Comparison of ENCODE assay signal across 14 mouse cellular contexts in genomic region chr10:30328334-30329014, GRCm38 (mm10).
A peak's percentile ranks its signal among the peaks of the same experiment; 100 is the strongest.
DNase-seq lines count a peak whose midpoint lies in the region; ATAC-seq and TF ChIP-seq lines count a peak whose summit lies in the region.
"Had no signal": no experiment of that assay in that cellular context is flagged by ENCODE, and none has a peak within 500 bp of the region (broad histone marks: within the 10 kb centered on the region; RNA-seq: fewer than 3 reads in every experiment).

No protein-coding gene starts in this region.

- 26% methylated on average over 10 of the region's 10 CpGs for WGBS in kidney, postnatal 0 days
- WGBS in forebrain, embryonic 12.5 days = 20% methylated on average over 10 of the region's 10 CpGs
- WGBS in limb, embryonic 11.5 days = 16% methylated on average over 10 of the region's 10 CpGs
- 39% methylated on average over 10 of the region's 10 CpGs for WGBS in neural tube, embryonic 15.5 days

- H3K9me3 ChIP-seq in kidney, postnatal 0 days (replicated peaks; ENCODE audit: low read length) = no peaks in the 10 kb centered on the region
- no peaks in the 10 kb centered on the region for H3K9me3 ChIP-seq in forebrain, embryonic 12.5 days
- H3K9me3 ChIP-seq in limb, embryonic 11.5 days (ENCODE audit: control insufficient read depth, low read length) = no peaks in the 10 kb centered on the region
- no peaks in the 10 kb centered on the region for H3K9me3 ChIP-seq in neural tube, embryonic 15.5 days (replicated peaks)
- H3K9me3 ChIP-seq: liver, embryonic 15.5 days had no signal

- TF ChIP-seq CTCF in kidney, postnatal 0 days (IDR thresholded peaks at IDR 0.05; ENCODE audit: low read depth) = no peak

- H3K4me3 ChIP-seq in kidney, postnatal 0 days (replicated peaks; ENCODE audit: low read depth, low read length) = no peak overlapping the region
- H3K4me3 ChIP-seq in forebrain, embryonic 12.5 days (replicated peaks) = no peak overlapping the region
- no peak overlapping the region for H3K4me3 ChIP-seq in limb, embryonic 11.5 days (ENCODE audit: low read depth, low read length)
- no peak overlapping the region for H3K4me3 ChIP-seq in neural tube, embryonic 15.5 days (replicated peaks)
- H3K4me3 ChIP-seq: liver, embryonic 15.5 days had no signal

- no peaks in the 10 kb centered on the region for H3K36me3 ChIP-seq in kidney, postnatal 0 days (ENCODE audit: insufficient read depth, low read length)
- H3K36me3 ChIP-seq in forebrain, embryonic 12.5 days (replicated peaks) = no peaks in the 10 kb centered on the region
- H3K36me3 ChIP-seq in limb, embryonic 11.5 days (ENCODE audit: control insufficient read depth, insufficient read depth, low read length) = no peaks in the 10 kb centered on the region
- no peaks in the 10 kb centered on the region for H3K36me3 ChIP-seq in neural tube, embryonic 15.5 days
- H3K36me3 ChIP-seq: liver, embryonic 15.5 days had no signal

- no peak overlapping the region for H3K27ac ChIP-seq in kidney, postnatal 0 days
- H3K27ac ChIP-seq in forebrain, embryonic 12.5 days = peak overlapping the region; percentile 73
- peak overlapping the region; percentile 40; the same call in 1 of the 2 replicates for H3K27ac ChIP-seq in limb, embryonic 11.5 days (replicated peaks; ENCODE audit: low read depth, low read length)
- no peak overlapping the region for H3K27ac ChIP-seq in neural tube, embryonic 15.5 days (replicated peaks)
- H3K27ac ChIP-seq: liver, embryonic 15.5 days had no signal

- ATAC-seq in kidney, postnatal 0 days (replicated peaks; ENCODE audit: low FRiP score, low read depth) = peak; percentile 41; the same call in 1 of the 2 replicates
- ATAC-seq in forebrain, embryonic 12.5 days (ENCODE audit: low FRiP score) = peak; percentile 52
- peak; percentile 70 for ATAC-seq in limb, embryonic 11.5 days (ENCODE audit: insufficient number of reproducible peaks, low FRiP score, low TSS enrichment, low read depth)
- ATAC-seq in neural tube, embryonic 15.5 days (ENCODE audit: low FRiP score) = peak; percentile 66

- H3K4me2 ChIP-seq in kidney, postnatal 0 days (ENCODE audit: low read length) = no peak overlapping the region
- H3K4me2 ChIP-seq in forebrain, embryonic 12.5 days = peak overlapping the region; percentile 24
- H3K4me2 ChIP-seq in limb, embryonic 11.5 days (ENCODE audit: low read depth, severe bottlenecking) = no peak overlapping the region; the same call in 1 of the 2 replicates
- H3K4me2 ChIP-seq in neural tube, embryonic 15.5 days = peak overlapping the region; percentile 13; the same call in 1 of the 2 replicates
- H3K4me2 ChIP-seq: liver, embryonic 15.5 days had no signal

- no peaks in the 10 kb centered on the region for H3K27me3 ChIP-seq in kidney, postnatal 0 days (ENCODE audit: insufficient read depth, low read length)
- H3K27me3 ChIP-seq in forebrain, embryonic 12.5 days = no peaks in the 10 kb centered on the region
- H3K27me3 ChIP-seq in limb, embryonic 11.5 days (ENCODE audit: control insufficient read depth, insufficient read depth, low read length) = no peaks in the 10 kb centered on the region
- H3K27me3 ChIP-seq in neural tube, embryonic 15.5 days (replicated peaks) = no peaks in the 10 kb centered on the region
- H3K27me3 ChIP-seq: liver, embryonic 15.5 days had no signal

- H3K9ac ChIP-seq in kidney, postnatal 0 days (ENCODE audit: low read depth, low read length) = no peak overlapping the region
- no peak overlapping the region for H3K9ac ChIP-seq in forebrain, embryonic 12.5 days
- H3K9ac ChIP-seq in limb, embryonic 11.5 days (ENCODE audit: low read length) = no peak overlapping the region
- no peak overlapping the region for H3K9ac ChIP-seq in neural tube, embryonic 15.5 days (replicated peaks)
- H3K9ac ChIP-seq: liver, embryonic 15.5 days had no signal

- H3K4me1 ChIP-seq in kidney, postnatal 0 days (replicated peaks; ENCODE audit: insufficient read depth, low read length) = no peaks in the 10 kb centered on the region
- peaks cover 18% of the 10 kb centered on the region for H3K4me1 ChIP-seq in forebrain, embryonic 12.5 days
- H3K4me1 ChIP-seq in limb, embryonic 11.5 days (ENCODE audit: control insufficient read depth, insufficient read depth, low read length) = peaks cover 7% of the 10 kb centered on the region; the same call in 1 of the 2 replicates
- H3K4me1 ChIP-seq in neural tube, embryonic 15.5 days = peaks cover 11% of the 10 kb centered on the region
- H3K4me1 ChIP-seq: liver, embryonic 15.5 days had no signal

- peak; percentile 55 for DNase-seq in kidney, postnatal 0 days (ENCODE audit: low spot score)
- DNase-seq in kidney, adult 8-10 months = no peak
- peak; percentile 56 for DNase-seq in limb, embryonic 11.5 days (ENCODE audit: low spot score)
- no peak for DNase-seq in left cerebral cortex, adult 9 months (ENCODE audit: low spot score in 2 of 2)
- DNase-seq in cerebellum, postnatal 36 days = no peak
- no peak for DNase-seq in heart, adult 8-10 months (ENCODE audit: low spot score)
- DNase-seq: adrenal gland, adult 8-10 months; cerebellum, adult 18-20 months; heart, postnatal 14 days; kidney, postnatal 14 days; thymus, postnatal 14 days had no signal

Comparison
In these comparisons a context has a peak if more than half of its experiments do, and no peak if none do; other contexts are left out.
1. DNase-seq: peak in kidney, postnatal 0 days (single experiment) and limb, embryonic 11.5 days (single experiment); none in kidney, adult 8-10 months (0 of 2), left cerebral cortex, adult 9 months (0 of 2), cerebellum, postnatal 36 days (0 of 2) and heart, adult 8-10 months (single experiment).
2. H3K27ac ChIP-seq: peak in forebrain, embryonic 12.5 days (single experiment) and limb, embryonic 11.5 days (single experiment); none in kidney, postnatal 0 days (single experiment) and neural tube, embryonic 15.5 days (single experiment).
3. H3K4me2 ChIP-seq: peak in forebrain, embryonic 12.5 days (single experiment) and neural tube, embryonic 15.5 days (single experiment); none in kidney, postnatal 0 days (single experiment) and limb, embryonic 11.5 days (single experiment).
4. Peak in every context shown above with its lines, with median percentiles within 50 percentile points of each other: ATAC-seq.